Mouse (Mus musculus) left cerebral cortex, postnatal 10 days (tissue): ENCODE measurements around the gene Clic5. TPM values are rescaled to one million over a fixed set of nuclear protein-coding genes. Genes with fewer than 3 reads are reported as not detected.

Experiments
- total RNA-seq, 2 experiments: library from RNA; stranded (reverse); gene quantifications; 2 replicates each; pipeline ENCODE4 v1.2.3; 2021

The Clic5 gene
- total RNA-seq, 2 experiments from 2014 or later = 2.3 to 2.7 TPM

Other genes with a start within 250 kb of the Clic5 start
- gene Enpp5, start 109.8 kb upstream of the Clic5 start, total RNA-seq = 100 to 1,000 TPM; 135 to 139 TPM
- 1 to 10 TPM; 7.0 to 8.3 TPM for gene Enpp4, start 82.8 kb upstream of the Clic5 start, total RNA-seq